Mouse (Mus musculus) gastrocnemius, postnatal 4 days (tissue): ENCODE results near the gene Tbc1d23. TPM values are rescaled to one million over a fixed set of nuclear protein-coding genes. Genes with fewer than 3 reads are reported as not detected.

Experiments used
- total RNA-seq, 2 experiments: library from RNA; stranded (reverse); gene quantifications; 2 replicates each; pipeline ENCODE4 v1.2.3; 2021

Tbc1d23 gene
- total RNA-seq, 2 experiments from 2014 or later = 38.6 to 44.3 TPM

Other genes with a start within 250 kb of the Tbc1d23 start
- gene Tmem45a2, start 160.1 kb downstream of the Tbc1d23 start, total RNA-seq = not detected
- gene Tomm70a, start 109.8 kb downstream of the Tbc1d23 start, total RNA-seq = 10 to 100 TPM; 40.4 to 43.9 TPM
- gene Nit2, start 64.2 kb downstream of the Tbc1d23 start, total RNA-seq = 10 to 100 TPM; 39.6 to 40.8 TPM
- gene Tmem30c, start 61.4 kb upstream of the Tbc1d23 start, total RNA-seq = not detected
- gene Filip1l, start 121.6 kb upstream of the Tbc1d23 start, total RNA-seq = 10 to 100 TPM; 55.5 to 76.5 TPM